Mouse (Mus musculus) C3H10T1/2 (cell line): ENCODE results near the gene Pdzd11. TPM values are rescaled to one million over a fixed set of nuclear protein-coding genes. Genes with fewer than 3 reads are reported as not detected.

ENCODE experiments used
- polyA plus RNA-seq, 2 experiments: library from polyadenylated mRNA; unstranded; fragments of >200 nt; fragmentation: generic; extraction: Trizol; gene quantifications; one replicate each; pipeline ENCODE4 v1.2.1; 2012; ENCODE audit warnings: missing spikeins in 2 of 2

The Pdzd11 gene
- 10 to 100 TPM; 52.5 to 70.1 TPM for polyA plus RNA-seq

GRCm38 (mm10) chrX:100625802-100626793 lies at the start of gene Pdzd11:
Gene Pdzd11, minus strand, starts transcription at chrX:100626568.

GRCm38 (mm10) chrX:100625546-100625801 lies 894 bp downstream of the Pdzd11 start, which contains the start of gene Kif4:
Gene Kif4, plus strand, starts transcription at chrX:100625737.

GRCm38 (mm10) chrX:100605314-100605713 lies 21.1 kb downstream of the Pdzd11 start, which contains the start of gene Arr3:
Gene Arr3, plus strand, starts transcription at chrX:100605497.

GRCm38 (mm10) chrX:100594791-100595190 lies 31.6 kb downstream of the Pdzd11 start, which contains the start of gene P2ry4:
Gene P2ry4, minus strand, starts transcription at chrX:100594869.

Other genes with a start within 250 kb of the Pdzd11 start
- gene Otud6a, start 197.6 kb downstream of the Pdzd11 start, polyA plus RNA-seq: not detected
- gene Awat2, start 183.9 kb downstream of the Pdzd11 start, polyA plus RNA-seq: under 1 TPM; 0.47 to 0.60 TPM
- 10 to 100 TPM; 13.2 to 67.3 TPM for gene Igbp1, start 132.3 kb downstream of the Pdzd11 start, polyA plus RNA-seq
- gene Dgat2l6, start 101.7 kb downstream of the Pdzd11 start, polyA plus RNA-seq: not detected
- gene Awat1, start 54.3 kb downstream of the Pdzd11 start, polyA plus RNA-seq: not detected
- not detected for gene P2ry4, start 31.7 kb downstream of the Pdzd11 start, polyA plus RNA-seq
- gene Arr3, start 21.1 kb downstream of the Pdzd11 start, polyA plus RNA-seq: not detected
- 10 to 100 TPM in 1 of 2 experiments, 1 to 10 TPM in 1; 1.8 to 16.5 TPM for gene Kif4, start 831 bp downstream of the Pdzd11 start, polyA plus RNA-seq
- 10 to 100 TPM in 1 of 2 experiments, under 1 TPM in 1; 0.19 to 33.8 TPM for gene Gdpd2, start 103.3 kb upstream of the Pdzd11 start, polyA plus RNA-seq
- 1 to 10 TPM in 1 of 2 experiments, under 1 TPM in 1; 0.57 to 7.7 TPM for gene Dlg3, start 141.2 kb upstream of the Pdzd11 start, polyA plus RNA-seq